Mouse (Mus musculus) myocyte (in vitro differentiated cells): Measurements from ENCODE around the gene Slc30a4. TPM values are rescaled to one million over a fixed set of nuclear protein-coding genes. Genes with fewer than 3 reads are reported as not detected.
A peak's percentile ranks its signal among the peaks of the same experiment; 100 is the strongest.

Source experiments
- H3K27me3 ChIP-seq: one replicate; pipeline ENCODE4 v1.6.1; 2011; ENCODE audit not compliant: control insufficient read depth, insufficient read depth, insufficient read length
- H3K36me3 ChIP-seq: one replicate; pipeline ENCODE4 v1.6.1; 2011; ENCODE audit not compliant: control insufficient read depth, insufficient read depth
- H3K4me2 ChIP-seq: one replicate; pipeline ENCODE4 v1.6.1; 2011; ENCODE audit warnings: low read depth, control low read depth
- H3K4me3 ChIP-seq: one replicate; pipeline ENCODE4 v1.5.1; 2011; ENCODE audit warnings: mild to moderate bottlenecking, control low read depth, moderate library complexity
- H3K79me2 ChIP-seq: one replicate; pipeline ENCODE4 v1.6.1; 2011; ENCODE audit not compliant: control insufficient read depth, insufficient read depth
- H3ac ChIP-seq: one replicate; pipeline ENCODE4 v1.6.1; 2011; ENCODE audit not compliant: control insufficient read depth, insufficient read length
- E2F4 ChIP-seq: IDR thresholded peaks from one replicate; pipeline ENCODE4 v1.6.1; 2011; ENCODE audit warnings: mild to moderate bottlenecking, control low read depth, moderate library complexity; ENCODE audit not compliant: insufficient read depth
- MYOG ChIP-seq, 3 experiments: IDR thresholded peaks; one replicate each; pipeline ENCODE4 v1.6.1; 2011; ENCODE audit warnings: control low read depth in 2 of 3, low read depth in 2 of 3, mild to moderate bottlenecking in 2 of 3; ENCODE audit not compliant: insufficient read length in 2 of 3, control insufficient read depth in 1 of 3, insufficient read depth in 1 of 3
- POLR2A ChIP-seq: IDR thresholded peaks from one replicate; pipeline ENCODE4 v1.6.1; 2011; ENCODE audit warnings: low read depth, mild to moderate bottlenecking, control low read depth, moderate library complexity; ENCODE audit not compliant: insufficient read length
- REST ChIP-seq: IDR thresholded peaks from one replicate; pipeline ENCODE4 v1.6.1; 2011; ENCODE audit warnings: mild to moderate bottlenecking, control low read depth, moderate library complexity; ENCODE audit not compliant: insufficient read depth, insufficient read length
- SRF ChIP-seq: IDR thresholded peaks from one replicate; pipeline ENCODE4 v1.6.1; 2011; ENCODE audit warnings: low read depth; ENCODE audit not compliant: control insufficient read depth, insufficient read length
- TCF12 ChIP-seq: IDR thresholded peaks from one replicate; pipeline ENCODE4 v1.6.1; 2011; ENCODE audit warnings: mild to moderate bottlenecking, control low read depth; ENCODE audit not compliant: poor library complexity, insufficient read depth, severe bottlenecking
- polyA plus RNA-seq: library from polyadenylated mRNA; unstranded; fragments of >200 nt; fragmentation: generic; extraction: Trizol; gene quantifications from one replicate; pipeline ENCODE4 v1.2.1, GENCODE M21; 2012; ENCODE audit warnings: missing spikeins

The Slc30a4 gene
- polyA plus RNA-seq, 1 experiment, result 17.7 TPM

- H3K4me3 ChIP-seq, result no peak overlapping the region
- no peak overlapping the region for H3ac ChIP-seq
- TF ChIP-seq REST (peak; percentile 74), TCF12 (no peak), MYOG (IDR thresholded peaks at IDR 0.05; ENCODE audit: control insufficient read depth in 1 of 3, insufficient read depth in 1 of 3, insufficient read length in 2 of 3, low read depth in 2 of 3) (no peak)
- H3K79me2 ChIP-seq, result no peaks in the 10 kb centered on the region
- peaks cover under 1% of the 10 kb centered on the region for H3K36me3 ChIP-seq
- no peaks in the 10 kb centered on the region for H3K27me3 ChIP-seq
- H3K4me2 ChIP-seq, result peak overlapping the region; percentile 60
Observed at GRCm38 (mm10) chr2:122637526-122637997, 64.9 kb downstream of the Slc30a4 start.

DNA sequence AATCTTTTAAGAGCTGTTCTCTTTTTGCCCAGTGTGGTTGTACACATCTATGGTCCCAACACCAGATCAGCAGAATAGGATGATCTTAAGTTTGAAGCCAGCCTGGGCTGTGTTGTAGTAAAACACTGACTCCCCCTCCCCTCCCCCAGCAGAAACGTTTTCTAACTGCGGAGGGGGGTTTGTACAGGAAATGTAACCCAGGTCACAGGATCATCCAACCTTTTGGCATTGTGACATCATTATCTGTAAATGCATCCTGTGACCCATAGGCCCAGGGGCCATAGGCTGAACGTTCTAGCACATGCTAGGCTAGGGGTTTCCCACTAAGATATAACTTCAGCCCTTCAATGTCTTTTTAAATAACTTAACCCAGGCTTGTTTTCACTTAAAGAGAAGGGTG is 65.8 kb downstream of the Slc30a4 start, which contains the start of gene AA467197:
AA467197 (plus strand) TSS at position 301 of the 400 bp plus-strand sequence.
- H3K4me3 ChIP-seq, result no peak within 1 kb of the TSS
- no peak for TF ChIP-seq REST
- no peak for TF ChIP-seq MYOG (IDR thresholded peaks at IDR 0.05; ENCODE audit: control insufficient read depth in 1 of 3, insufficient read depth in 1 of 3, insufficient read length in 2 of 3, low read depth in 2 of 3)
- no peak for TF ChIP-seq SRF
- no peak for TF ChIP-seq E2F4
- no peak for TF ChIP-seq POLR2A
- peaks cover 8% of the 10 kb centered on the region for H3K79me2 ChIP-seq
- no peaks in the 10 kb centered on the region for H3K27me3 ChIP-seq
- H3ac ChIP-seq, result no peak within 1 kb of the TSS
- H3K36me3 ChIP-seq, result peaks cover 5% of the 10 kb centered on the region
- peak within 1 kb of the TSS; percentile 60 for H3K4me2 ChIP-seq

Other genes starting within 250 kb of the Slc30a4 start
- gene Gm14085, start 217.7 kb downstream of the Slc30a4 start, polyA plus RNA-seq, result not detected
- 65.2 TPM for gene Gatm, start 91.4 kb downstream of the Slc30a4 start, polyA plus RNA-seq
- gene AA467197, start 65.7 kb downstream of the Slc30a4 start, polyA plus RNA-seq, result 1.2 TPM
- 16.0 TPM for gene Bloc1s6, start 35.8 kb upstream of the Slc30a4 start, polyA plus RNA-seq
- 6.9 TPM for gene Sqor, start 62.6 kb upstream of the Slc30a4 start, polyA plus RNA-seq